In the genomic region with DNA sequence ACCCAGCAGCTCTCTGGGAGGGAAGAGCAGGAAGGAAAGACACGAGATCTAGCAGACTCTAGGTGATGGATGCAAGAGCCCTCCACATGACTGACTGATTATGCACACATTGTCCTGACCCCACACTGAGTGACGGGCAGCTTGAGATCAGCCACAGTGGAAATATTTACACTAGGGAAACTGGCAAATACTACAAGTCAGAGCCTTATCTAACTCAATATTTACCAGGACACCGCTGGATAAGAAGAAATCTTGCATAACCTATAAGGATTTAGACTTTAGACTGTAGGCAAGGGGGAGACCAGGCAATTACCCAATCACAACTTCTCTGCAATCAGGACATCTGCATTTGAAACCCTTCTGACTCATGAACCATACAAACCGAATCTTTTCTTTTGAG, we compare ENCODE assay signal across 27 mouse cellular contexts. TPM values are rescaled to one million over a fixed set of nuclear protein-coding genes. Genes with fewer than 3 reads are reported as not detected.
A peak's percentile ranks its signal among the peaks of the same experiment; 100 is the strongest.
DNase-seq lines count a peak whose midpoint lies in the region; ATAC-seq and TF ChIP-seq lines count a peak whose summit lies in the region.
"Had no signal": no experiment of that assay in that cellular context is flagged by ENCODE, and none has a peak within 500 bp of the region (broad histone marks: within the 10 kb centered on the region; RNA-seq: fewer than 3 reads in every experiment).

No protein-coding gene starts in this region.

- H3K9ac ChIP-seq in lung, embryonic 16.5 days (ENCODE audit: low read length) = no peak overlapping the region
- no peak overlapping the region for H3K9ac ChIP-seq in intestine, embryonic 16.5 days (ENCODE audit: low read depth, low read length)
- H3K9ac ChIP-seq in liver, embryonic 14.5 days (replicated peaks) = no peak overlapping the region
- H3K9ac ChIP-seq in stomach, postnatal 0 days (ENCODE audit: low read length) = no peak overlapping the region
- H3K9ac ChIP-seq in midbrain, embryonic 15.5 days = no peak overlapping the region
- H3K9ac ChIP-seq: embryonic facial prominence, embryonic 13.5 days; hindbrain, embryonic 12.5 days; limb, embryonic 15.5 days; midbrain, embryonic 12.5 days; neural tube, embryonic 13.5 days had no signal

- TF ChIP-seq EP300 in liver, embryonic 14.5 days (IDR thresholded peaks at IDR 0.05; ENCODE audit: low read depth) = no peak
- no peak for TF ChIP-seq EP300 in stomach, postnatal 0 days (optimal IDR thresholded peaks at IDR 0.05)

- H3K4me1 ChIP-seq in lung, embryonic 16.5 days (replicated peaks; ENCODE audit: control insufficient read depth, insufficient read depth, low read length) = no peaks in the 10 kb centered on the region
- H3K4me1 ChIP-seq in intestine, embryonic 16.5 days (ENCODE audit: control insufficient read depth, insufficient read depth, low read length) = no peaks in the 10 kb centered on the region
- peaks cover 0 to 2% of the 10 kb centered on the region in 2 experiments; a peak in 1 of 4 replicates for H3K4me1 ChIP-seq in liver, embryonic 14.5 days (replicated peaks; ENCODE audit: control insufficient read depth in 2 of 2, insufficient read depth in 2 of 2, low read length in 1 of 2)
- H3K4me1 ChIP-seq in stomach, postnatal 0 days (replicated peaks; ENCODE audit: control insufficient read depth, insufficient read depth) = no peaks in the 10 kb centered on the region
- peaks cover under 1% of the 10 kb centered on the region; the same call in 1 of the 2 replicates for H3K4me1 ChIP-seq in midbrain, embryonic 15.5 days
- H3K4me1 ChIP-seq: embryonic facial prominence, embryonic 13.5 days; limb, embryonic 15.5 days had no signal

- intact Hi-C loops in gastrocnemius, postnatal 36 days (cut with DNase I) = no loop called here

- DNase-seq in lung, postnatal 25 days (ENCODE audit: low spot score) = no peak
- peak; percentile 12 to 24 (median 16) for DNase-seq in liver, embryonic 14.5 days (ENCODE audit: low read depth in 3 of 3, low spot score in 3 of 3)
- DNase-seq in stomach, postnatal 0 days (ENCODE audit: low spot score) = peak; percentile 38
- no peak for DNase-seq in cerebellum, postnatal 4 days (ENCODE audit: low spot score in 2 of 2)
- no peak for DNase-seq in gastrocnemius, postnatal 36 days
- DNase-seq: adrenal gland, adult 2 months; cerebellum, adult 8-10 months; gastrocnemius, postnatal 14 days; heart, postnatal 10 days; layer of hippocampus, postnatal 36 days; right cerebral cortex, adult 18-20 months; thymus, adult 2 months had no signal

- no peak overlapping the region for H3K27ac ChIP-seq in lung, embryonic 16.5 days (ENCODE audit: low read length)
- H3K27ac ChIP-seq in intestine, embryonic 16.5 days (ENCODE audit: low read length) = peak overlapping the region; percentile 65; the same call in 1 of the 2 replicates
- H3K27ac ChIP-seq in liver, embryonic 14.5 days = no peak overlapping the region
- no peak overlapping the region for H3K27ac ChIP-seq in stomach, postnatal 0 days (replicated peaks)
- H3K27ac ChIP-seq in midbrain, embryonic 15.5 days = no peak overlapping the region
- H3K27ac ChIP-seq: embryonic facial prominence, embryonic 13.5 days; heart, embryonic 10.5 days; hindbrain, embryonic 12.5 days; limb, embryonic 15.5 days; midbrain, embryonic 12.5 days; neural tube, embryonic 13.5 days had no signal

- peak; percentile 41; the same call in 1 of the 2 replicates for ATAC-seq in lung, embryonic 16.5 days (ENCODE audit: low read depth)
- peak; percentile 94 for ATAC-seq in intestine, embryonic 16.5 days
- ATAC-seq in liver, embryonic 14.5 days (ENCODE audit: insufficient read depth) = peak; percentile 82
- peak; percentile 95 for ATAC-seq in stomach, postnatal 0 days (ENCODE audit: low FRiP score, low TSS enrichment)
- no peak for ATAC-seq in midbrain, embryonic 15.5 days (replicated peaks)
- ATAC-seq: forebrain, embryonic 14.5 days; inflammation-experienced regulatory T-cells, adult 6 months had no signal

- no peaks in the 10 kb centered on the region for H3K27me3 ChIP-seq in lung, embryonic 16.5 days (ENCODE audit: control insufficient read depth, insufficient read depth, low read depth, low read length)
- no peaks in the 10 kb centered on the region for H3K27me3 ChIP-seq in intestine, embryonic 16.5 days (replicated peaks; ENCODE audit: control insufficient read depth, insufficient read depth, low read length)
- no peaks in the 10 kb centered on the region for H3K27me3 ChIP-seq in liver, embryonic 14.5 days (ENCODE audit: control insufficient read depth, insufficient read depth, low read length)
- no peaks in the 10 kb centered on the region for H3K27me3 ChIP-seq in stomach, postnatal 0 days (ENCODE audit: control insufficient read depth, insufficient read depth, low read length)
- no peaks in the 10 kb centered on the region for H3K27me3 ChIP-seq in midbrain, embryonic 15.5 days (replicated peaks)
- H3K27me3 ChIP-seq: embryonic facial prominence, embryonic 13.5 days; limb, embryonic 15.5 days had no signal

- H3K9me3 ChIP-seq in lung, embryonic 16.5 days (ENCODE audit: control insufficient read depth, low read length) = no peaks in the 10 kb centered on the region
- no peaks in the 10 kb centered on the region for H3K9me3 ChIP-seq in intestine, embryonic 16.5 days (ENCODE audit: control insufficient read depth, low read length)
- no peaks in the 10 kb centered on the region for H3K9me3 ChIP-seq in liver, embryonic 14.5 days (ENCODE audit: control insufficient read depth, low read length)
- no peaks in the 10 kb centered on the region for H3K9me3 ChIP-seq in stomach, postnatal 0 days (ENCODE audit: control insufficient read depth, low read length)
- H3K9me3 ChIP-seq in midbrain, embryonic 15.5 days = no peaks in the 10 kb centered on the region
- H3K9me3 ChIP-seq: embryonic facial prominence, embryonic 13.5 days; heart, embryonic 10.5 days; hindbrain, embryonic 12.5 days; limb, embryonic 15.5 days; midbrain, embryonic 12.5 days; neural tube, embryonic 13.5 days had no signal

- no peak for TF ChIP-seq CTCF in liver, embryonic 14.5 days (IDR thresholded peaks at IDR 0.05; ENCODE audit: low read depth)
- TF ChIP-seq CTCF in stomach, postnatal 0 days (IDR thresholded peaks at IDR 0.05; ENCODE audit: low read depth) = no peak

- WGBS in lung, embryonic 16.5 days = 18% methylated on average over 4 of the region's 4 CpGs
- WGBS in intestine, embryonic 16.5 days = 32% methylated on average over 4 of the region's 4 CpGs
- 28% methylated on average over 4 of the region's 4 CpGs for WGBS in liver, embryonic 14.5 days (ENCODE audit: insufficient replicate concordance)
- WGBS in stomach, postnatal 0 days = 24% methylated on average over 4 of the region's 4 CpGs
- 64% methylated on average over 4 of the region's 4 CpGs for WGBS in midbrain, embryonic 15.5 days

- H3K36me3 ChIP-seq in lung, embryonic 16.5 days (ENCODE audit: control insufficient read depth, insufficient read depth, low read length) = no peaks in the 10 kb centered on the region
- no peaks in the 10 kb centered on the region for H3K36me3 ChIP-seq in intestine, embryonic 16.5 days (ENCODE audit: control insufficient read depth, insufficient read depth, low read length)
- H3K36me3 ChIP-seq in liver, embryonic 14.5 days (replicated peaks; ENCODE audit: control insufficient read depth, insufficient read depth, low read depth) = no peaks in the 10 kb centered on the region
- no peaks in the 10 kb centered on the region for H3K36me3 ChIP-seq in stomach, postnatal 0 days (ENCODE audit: control insufficient read depth, insufficient read depth, low read length)
- no peaks in the 10 kb centered on the region for H3K36me3 ChIP-seq in midbrain, embryonic 15.5 days (replicated peaks)
- H3K36me3 ChIP-seq: embryonic facial prominence, embryonic 13.5 days; heart, embryonic 10.5 days; hindbrain, embryonic 12.5 days; limb, embryonic 15.5 days; midbrain, embryonic 12.5 days; neural tube, embryonic 13.5 days had no signal

- no peak overlapping the region for H3K4me3 ChIP-seq in lung, embryonic 16.5 days (ENCODE audit: low read length)
- H3K4me3 ChIP-seq in intestine, embryonic 16.5 days (ENCODE audit: low read length) = no peak overlapping the region
- no peak overlapping the region for H3K4me3 ChIP-seq in liver, embryonic 14.5 days (ENCODE audit: insufficient read depth in 1 of 2, low read depth in 2 of 2, low read length in 2 of 2)
- no peak overlapping the region for H3K4me3 ChIP-seq in stomach, postnatal 0 days (ENCODE audit: low read depth, low read length)
- no peak overlapping the region for H3K4me3 ChIP-seq in midbrain, embryonic 15.5 days
- H3K4me3 ChIP-seq: embryonic facial prominence, embryonic 13.5 days; heart, embryonic 10.5 days; hindbrain, embryonic 12.5 days; limb, embryonic 15.5 days; midbrain, embryonic 12.5 days; neural tube, embryonic 13.5 days had no signal

- H3K4me2 ChIP-seq in lung, embryonic 16.5 days (ENCODE audit: low read depth, low read length) = no peak overlapping the region
- no peak overlapping the region for H3K4me2 ChIP-seq in intestine, embryonic 16.5 days (ENCODE audit: low read depth, low read length)
- no peak overlapping the region for H3K4me2 ChIP-seq in liver, embryonic 14.5 days (ENCODE audit: low read depth)
- no peak overlapping the region for H3K4me2 ChIP-seq in stomach, postnatal 0 days (replicated peaks; ENCODE audit: low read depth)
- H3K4me2 ChIP-seq in midbrain, embryonic 15.5 days = no peak overlapping the region
- H3K4me2 ChIP-seq: embryonic facial prominence, embryonic 13.5 days; hindbrain, embryonic 12.5 days; limb, embryonic 15.5 days; midbrain, embryonic 12.5 days; neural tube, embryonic 13.5 days had no signal

RNA-seq across cellular contexts. Expression of gene 1700113H08Rik, which starts 6.1 kb away (rescaled TPM):
- not detected in 2 replicates for polyA plus RNA-seq in lung, embryonic 16.5 days (2015; fragmentation: Nextera tagmentation; extraction: Ambion mirVana)
- polyA plus RNA-seq in intestine, embryonic 16.5 days (2015; fragmentation: Nextera tagmentation; extraction: Ambion mirVana) = 0.10 TPM in 1 of 2 replicates, not detected in the other
- not detected in 2 replicates for polyA plus RNA-seq in liver, embryonic 14.5 days (2012; rRNA removed)
- polyA plus RNA-seq in liver, embryonic 14.5 days (2014; fragmentation: Nextera tagmentation; extraction: Ambion mirVana) = not detected in 2 replicates
- polyA plus RNA-seq in stomach, postnatal 0 days (2015; fragmentation: Nextera tagmentation; extraction: Ambion mirVana) = not detected in 2 replicates
- under 1 TPM; 0.51 to 0.57 TPM for total RNA-seq in gastrocnemius, postnatal 36 days (2021)
- polyA plus RNA-seq in midbrain, embryonic 15.5 days (2015; fragmentation: Nextera tagmentation; extraction: Ambion mirVana) = 0.23 TPM in 1 of 2 replicates, not detected in the other
- total RNA-seq: adrenal gland, adult 2 months; layer of hippocampus, adult 18-20 months; layer of hippocampus, postnatal 36 days; left cerebral cortex, postnatal 36 days had no signal
- polyA plus RNA-seq: adrenal gland, adult 2 months; C2C12; embryonic facial prominence, embryonic 13.5 days; forebrain, embryonic 14.5 days; heart, embryonic 10.5 days; inflammation-experienced regulatory T-cells, adult 6 months; kidney, embryonic 16.5 days; limb, embryonic 15.5 days had no signal

RNA-seq across cellular contexts. Expression of gene Stab2, which starts 43.9 kb away (rescaled TPM):
- 6.8 and 9.8 TPM in 2 replicates for polyA plus RNA-seq in lung, embryonic 16.5 days (2015; fragmentation: Nextera tagmentation; extraction: Ambion mirVana)
- 0.78 and 0.95 TPM in 2 replicates for polyA plus RNA-seq in intestine, embryonic 16.5 days (2015; fragmentation: Nextera tagmentation; extraction: Ambion mirVana)
- 10.3 and 10.8 TPM in 2 replicates for polyA plus RNA-seq in liver, embryonic 14.5 days (2012; rRNA removed)
- polyA plus RNA-seq in liver, embryonic 14.5 days (2014; fragmentation: Nextera tagmentation; extraction: Ambion mirVana) = 17.7 and 17.9 TPM in 2 replicates
- 0.17 and 0.31 TPM in 2 replicates for polyA plus RNA-seq in stomach, postnatal 0 days (2015; fragmentation: Nextera tagmentation; extraction: Ambion mirVana)
- total RNA-seq in gastrocnemius, postnatal 36 days (2021) = 1 to 10 TPM; 1.3 to 1.6 TPM
- 0.18 and 0.26 TPM in 2 replicates for polyA plus RNA-seq in midbrain, embryonic 15.5 days (2015; fragmentation: Nextera tagmentation; extraction: Ambion mirVana)

Comparison
In these comparisons a context has a peak if more than half of its experiments do, and no peak if none do; other contexts are left out.
1. DNase-seq: peak in liver, embryonic 14.5 days (3 of 3) and stomach, postnatal 0 days (single experiment); none in lung, postnatal 25 days (single experiment), cerebellum, postnatal 4 days (0 of 2) and gastrocnemius, postnatal 36 days (0 of 2).